Comparison of ENCODE assay signal across 16 mouse cellular contexts in the genomic region with DNA sequence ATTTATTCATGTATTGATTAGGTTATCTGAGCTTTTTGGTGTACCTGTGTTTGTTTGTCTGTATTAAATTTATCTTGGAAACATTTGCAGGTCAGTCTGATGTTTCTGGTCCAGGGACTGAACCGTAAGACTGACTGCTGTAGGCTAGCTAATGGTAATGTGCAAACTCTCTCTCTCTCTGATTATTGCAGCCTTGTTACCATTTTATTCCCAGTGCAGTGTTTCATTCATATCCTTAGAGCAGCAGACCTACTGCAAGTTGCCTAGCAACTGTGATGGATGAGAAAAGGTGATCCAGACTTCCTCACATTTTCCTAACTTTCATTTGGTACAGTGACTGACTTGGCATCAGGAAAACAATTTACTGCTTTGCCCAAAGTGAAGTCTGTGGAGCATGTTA.
"Had no signal": no experiment of that assay in that cellular context is flagged by ENCODE, and none has a peak within 500 bp of the region (broad histone marks: within the 10 kb centered on the region; RNA-seq: fewer than 3 reads in every experiment).

No protein-coding gene starts in this region.

- H3K36me3 ChIP-seq: limb, embryonic 12.5 days; liver, embryonic 13.5 days; lung, embryonic 15.5 days; neural tube, embryonic 15.5 days had no signal

- H3K27me3 ChIP-seq: limb, embryonic 12.5 days; liver, embryonic 13.5 days; lung, embryonic 15.5 days; neural tube, embryonic 15.5 days had no signal

- H3K4me3 ChIP-seq: layer of hippocampus, adult 2 months; limb, embryonic 12.5 days; liver, embryonic 13.5 days; lung, embryonic 15.5 days; megakaryocyte, embryonic 14.5 days; myocyte; neural tube, embryonic 15.5 days had no signal

- H3K27ac ChIP-seq: layer of hippocampus, adult 2 months; limb, embryonic 12.5 days; liver, embryonic 13.5 days; lung, embryonic 15.5 days; macrophage; neural tube, embryonic 15.5 days; stomach, postnatal 0 days had no signal

- H3K4me2 ChIP-seq: limb, embryonic 12.5 days; liver, embryonic 13.5 days; lung, embryonic 15.5 days; neural tube, embryonic 15.5 days had no signal

- H3K9me3 ChIP-seq: limb, embryonic 12.5 days; liver, embryonic 13.5 days; lung, embryonic 15.5 days; megakaryocyte, embryonic 14.5 days; neural tube, embryonic 15.5 days had no signal

- ATAC-seq: liver, postnatal 0 days had no signal

- H3K4me1 ChIP-seq: limb, embryonic 12.5 days; liver, embryonic 13.5 days; lung, embryonic 15.5 days; megakaryocyte, embryonic 14.5 days had no signal

- H3K9ac ChIP-seq: limb, embryonic 12.5 days; liver, embryonic 13.5 days; liver, postnatal 0 days; lung, embryonic 15.5 days; neural tube, embryonic 15.5 days had no signal

- DNase-seq: kidney, adult 9 months; kidney, postnatal 10 days; kidney, postnatal 4 days; liver; liver, embryonic 13.5 days; liver, postnatal 0 days; lung, postnatal 14 days; thymus, postnatal 4 days had no signal
